In the genomic region with DNA sequence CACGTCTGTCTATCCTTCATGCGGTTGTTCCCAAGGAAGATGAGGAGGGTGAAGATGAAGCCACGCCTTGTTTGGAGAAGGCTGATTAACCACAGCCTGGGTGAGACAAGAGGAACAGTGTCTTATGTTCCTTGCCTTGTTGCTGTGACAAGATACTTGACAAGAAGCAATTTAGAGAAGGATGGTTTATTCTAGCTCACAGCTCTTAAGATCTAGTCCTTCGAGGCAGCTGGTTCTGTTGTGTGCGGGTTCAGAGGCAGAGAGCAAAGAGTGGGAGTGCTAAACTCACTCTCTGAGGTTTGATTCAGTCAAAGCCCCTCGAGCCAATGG, we compare ENCODE assay signal across 10 mouse cellular contexts. TPM values are rescaled to one million over a fixed set of nuclear protein-coding genes. Genes with fewer than 3 reads are reported as not detected.
DNase-seq lines count a peak whose midpoint lies in the region; ATAC-seq and TF ChIP-seq lines count a peak whose summit lies in the region.
"Had no signal": no experiment of that assay in that cellular context is flagged by ENCODE, and none has a peak within 500 bp of the region (broad histone marks: within the 10 kb centered on the region; RNA-seq: fewer than 3 reads in every experiment).

A gene (minus strand): TSS at position 31 of the 330 bp plus-strand sequence.

- peak within 1 kb of the TSS; percentile 16; the same call in 1 of the 2 replicates for H3K4me3 ChIP-seq in kidney, embryonic 14.5 days (ENCODE audit: low read length)
- no peak within 1 kb of the TSS for H3K4me3 ChIP-seq in embryonic facial prominence, embryonic 14.5 days (ENCODE audit: low read depth, low read length)
- no peak within 1 kb of the TSS for H3K4me3 ChIP-seq in intestine, embryonic 15.5 days (replicated peaks)
- H3K4me3 ChIP-seq in midbrain, postnatal 0 days (ENCODE audit: low read depth, low read length), result peak within 1 kb of the TSS; percentile 9; the same call in 1 of the 2 replicates
- H3K4me3 ChIP-seq in thymus, adult 2 months (ENCODE audit: control insufficient read depth, insufficient read depth, low read length), result no peak within 1 kb of the TSS

- no peak for DNase-seq in kidney, adult 8-10 months
- DNase-seq in embryonic facial prominence, embryonic 14.5 days (ENCODE audit: low spot score), result no peak
- no peak for DNase-seq in midbrain, postnatal 0 days (ENCODE audit: low spot score)
- DNase-seq in adrenal gland, postnatal 10 days, result no peak
- no peak for DNase-seq in urinary bladder, postnatal 4 days (ENCODE audit: low spot score in 2 of 2)
- DNase-seq in thymus, adult 2 months, result no peak

- TF ChIP-seq POLR2A in thymus, adult 2 months (IDR thresholded peaks at IDR 0.05; ENCODE audit: control insufficient read depth, extremely low read depth, insufficient read depth, low read length, poor library complexity), result no peak

- no peak for TF ChIP-seq CTCF in midbrain, postnatal 0 days (IDR thresholded peaks at IDR 0.05)
- TF ChIP-seq CTCF in thymus, adult 2 months (IDR thresholded peaks at IDR 0.05; ENCODE audit: borderline replicate concordance, control insufficient read depth, extremely low read depth, insufficient read depth, low read length, poor library complexity), result no peak

- 69% methylated on average over 6 of the region's 6 CpGs for WGBS in kidney, embryonic 14.5 days
- WGBS in embryonic facial prominence, embryonic 14.5 days, result 67% methylated on average over 6 of the region's 6 CpGs
- 50% methylated on average over 6 of the region's 6 CpGs for WGBS in intestine, embryonic 15.5 days
- WGBS in midbrain, postnatal 0 days, result 75% methylated on average over 6 of the region's 6 CpGs
- 50% methylated on average over 6 of the region's 6 CpGs for WGBS in thymus, adult 2 months

- ATAC-seq in kidney, embryonic 14.5 days (ENCODE audit: low FRiP score, low TSS enrichment), result no peak
- no peak for ATAC-seq in embryonic facial prominence, embryonic 14.5 days (ENCODE audit: low read depth)
- ATAC-seq in intestine, embryonic 15.5 days, result no peak
- no peak for ATAC-seq in midbrain, postnatal 0 days (ENCODE audit: low FRiP score)

- H3K9me3 ChIP-seq in kidney, embryonic 14.5 days (ENCODE audit: control insufficient read depth, low read length), result no peaks in the 10 kb centered on the region
- H3K9me3 ChIP-seq in embryonic facial prominence, embryonic 14.5 days (ENCODE audit: control insufficient read depth, low read length), result no peaks in the 10 kb centered on the region
- H3K9me3 ChIP-seq in intestine, embryonic 15.5 days, result no peaks in the 10 kb centered on the region
- no peaks in the 10 kb centered on the region for H3K9me3 ChIP-seq in midbrain, postnatal 0 days (ENCODE audit: low read length)

- H3K9ac ChIP-seq in kidney, embryonic 14.5 days (ENCODE audit: low read depth, low read length), result peak within 1 kb of the TSS; percentile 18; the same call in 1 of the 2 replicates
- peak within 1 kb of the TSS; percentile 26; the same call in 1 of the 2 replicates for H3K9ac ChIP-seq in embryonic facial prominence, embryonic 14.5 days (ENCODE audit: low read depth, low read length)
- H3K9ac ChIP-seq in intestine, embryonic 15.5 days, result peak within 1 kb of the TSS; percentile 16; the same call in 1 of the 2 replicates
- H3K9ac ChIP-seq in midbrain, postnatal 0 days (replicated peaks; ENCODE audit: low read length, poor library complexity, severe bottlenecking), result 0 out of 2 replicates have a peak within 1 kb of the TSS, but pooled peaks have one; percentile 33

- no peaks in the 10 kb centered on the region for H3K36me3 ChIP-seq in kidney, embryonic 14.5 days (ENCODE audit: control insufficient read depth, insufficient read depth, low read length)
- no peaks in the 10 kb centered on the region for H3K36me3 ChIP-seq in embryonic facial prominence, embryonic 14.5 days (ENCODE audit: control insufficient read depth, insufficient read depth, low read length)
- no peaks in the 10 kb centered on the region for H3K36me3 ChIP-seq in intestine, embryonic 15.5 days
- H3K36me3 ChIP-seq in midbrain, postnatal 0 days (ENCODE audit: insufficient read depth, low read length), result no peaks in the 10 kb centered on the region
- H3K36me3 ChIP-seq in thymus, adult 2 months (ENCODE audit: control insufficient read depth, insufficient read depth, low read length), result no peaks in the 10 kb centered on the region

- H3K27ac ChIP-seq in kidney, embryonic 14.5 days (ENCODE audit: low read depth, low read length), result no peak within 1 kb of the TSS
- H3K27ac ChIP-seq in embryonic facial prominence, embryonic 14.5 days (replicated peaks; ENCODE audit: low read depth, low read length), result no peak within 1 kb of the TSS
- no peak within 1 kb of the TSS for H3K27ac ChIP-seq in intestine, embryonic 15.5 days
- no peak within 1 kb of the TSS for H3K27ac ChIP-seq in midbrain, postnatal 0 days (ENCODE audit: low read depth, low read length)
- no peak within 1 kb of the TSS for H3K27ac ChIP-seq in thymus, adult 2 months (ENCODE audit: control insufficient read depth, insufficient read depth, low read length)

- 0 out of 2 replicates have a peak, but pooled peaks cover 6% of the 10 kb centered on the region for H3K4me1 ChIP-seq in kidney, embryonic 14.5 days (ENCODE audit: control insufficient read depth, insufficient read depth, low read length)
- H3K4me1 ChIP-seq in embryonic facial prominence, embryonic 14.5 days (ENCODE audit: control insufficient read depth, insufficient read depth, low read length), result no peaks in the 10 kb centered on the region
- H3K4me1 ChIP-seq in intestine, embryonic 15.5 days (replicated peaks), result 0 out of 2 replicates have a peak, but pooled peaks cover 4% of the 10 kb centered on the region
- H3K4me1 ChIP-seq in midbrain, postnatal 0 days (ENCODE audit: insufficient read depth, low read length), result no peaks in the 10 kb centered on the region
- H3K4me1 ChIP-seq in thymus, adult 2 months (replicated peaks; ENCODE audit: control insufficient read depth, insufficient read depth, low read length), result no peaks in the 10 kb centered on the region

- peak within 1 kb of the TSS; percentile 35 for H3K4me2 ChIP-seq in kidney, embryonic 14.5 days (replicated peaks; ENCODE audit: low read depth, low read length)
- peak within 1 kb of the TSS; percentile 52 for H3K4me2 ChIP-seq in embryonic facial prominence, embryonic 14.5 days (ENCODE audit: low read depth, low read length)
- peak within 1 kb of the TSS; percentile 50 for H3K4me2 ChIP-seq in intestine, embryonic 15.5 days (replicated peaks)
- H3K4me2 ChIP-seq in midbrain, postnatal 0 days (ENCODE audit: low read depth, low read length, poor library complexity, severe bottlenecking), result peak within 1 kb of the TSS; percentile 43

- no peaks in the 10 kb centered on the region for H3K27me3 ChIP-seq in kidney, embryonic 14.5 days (ENCODE audit: control insufficient read depth, insufficient read depth, low read length)
- no peaks in the 10 kb centered on the region for H3K27me3 ChIP-seq in embryonic facial prominence, embryonic 14.5 days (replicated peaks; ENCODE audit: control insufficient read depth, insufficient read depth, low read length)
- H3K27me3 ChIP-seq in intestine, embryonic 15.5 days (replicated peaks), result no peaks in the 10 kb centered on the region
- no peaks in the 10 kb centered on the region for H3K27me3 ChIP-seq in midbrain, postnatal 0 days (ENCODE audit: insufficient read depth, low read length)
- no peaks in the 10 kb centered on the region; the same call in 1 of the 2 replicates for H3K27me3 ChIP-seq in thymus, adult 2 months (ENCODE audit: control insufficient read depth, insufficient read depth, low read length)

RNA-seq across cellular contexts. Expression of the gene that starts here (rescaled TPM):
- not detected in 2 replicates for polyA plus RNA-seq in kidney, embryonic 14.5 days (2014; fragmentation: Nextera tagmentation; extraction: Ambion mirVana)
- 0.26 TPM in 1 of 2 replicates, not detected in the other for polyA plus RNA-seq in embryonic facial prominence, embryonic 14.5 days (2014; fragmentation: Nextera tagmentation; extraction: Ambion mirVana)
- polyA plus RNA-seq in intestine, embryonic 15.5 days (2015; fragmentation: Nextera tagmentation; extraction: Ambion mirVana), result not detected in 2 replicates
- total RNA-seq in midbrain, postnatal 0 days (2014; rRNA removed), result not detected in 2 replicates
- 0.47 and 0.48 TPM in 2 replicates for polyA plus RNA-seq in midbrain, postnatal 0 days (2015; fragmentation: Nextera tagmentation; extraction: Ambion mirVana)
- total RNA-seq in adrenal gland, postnatal 10 days (2021), result not detected
- not detected in 2 replicates for polyA plus RNA-seq in thymus, adult 2 months (2012; rRNA removed)
- total RNA-seq: gastrocnemius, postnatal 36 days; left cerebral cortex, postnatal 14 days had no signal

Comparison
In these comparisons a context has a peak if more than half of its experiments do, and no peak if none do; other contexts are left out.
1. H3K4me3 ChIP-seq: peak in kidney, embryonic 14.5 days (single experiment) and midbrain, postnatal 0 days (single experiment); none in embryonic facial prominence, embryonic 14.5 days (single experiment), intestine, embryonic 15.5 days (single experiment) and thymus, adult 2 months (single experiment).
2. Peak in every context shown above with its lines, with median percentiles within 50 percentile points of each other: H3K4me2 ChIP-seq and H3K9ac ChIP-seq.